Mouse (Mus musculus) megakaryocyte, adult 5-6 weeks (primary cell): ENCODE data around the gene Cd9. TPM values are rescaled to one million over a fixed set of nuclear protein-coding genes. Genes with fewer than 3 reads are reported as not detected.
A peak's percentile ranks its signal among the peaks of the same experiment; 100 is the strongest.

ENCODE experiments used
- ATAC-seq: 2 replicates; pipeline ENCODE4 v1.8.0; 2016; ENCODE audit warnings: mild to moderate bottlenecking, inconsistent platforms; ENCODE audit not compliant: poor library complexity, severe bottlenecking
- total RNA-seq, 2 experiments: library from RNA; stranded (forward) in 1 of 2; stranded (reverse) in 1 of 2; fragments of 153-499, 151-499 nt in 1 of 2; fragments of 221-1000, 200-1000 nt in 1 of 2; gene quantifications; 2 replicates each; pipeline versions ENCODE4 v1.2.3 to v1.2.4; 2015 to 2017

Cd9 gene
- total RNA-seq, 2 experiments from 2014 or later: 65.5 to 100 TPM

GRCm38 (mm10) chr6:125413326-125413725 lies 81.3 kb downstream of the Cd9 start:
- ATAC-seq: no peak

- no peak for ATAC-seq
These were observed 82.9 kb downstream of the Cd9 start for GRCm38 (mm10) chr6:125411661-125412060.

- peak; percentile 96 for ATAC-seq
These were observed 83.5 kb downstream of the Cd9 start for GRCm38 (mm10) chr6:125410995-125411547.

- ATAC-seq: 0 out of 2 replicates have a peak, but pooled peaks have one; percentile 3
These were observed 84.0 kb downstream of the Cd9 start for GRCm38 (mm10) chr6:125410551-125410950.

Other genes starting within 250 kb of the Cd9 start
- not detected in 2 replicates for gene Tuba3a, start 208.7 kb downstream of the Cd9 start, total RNA-seq (2015)
- not detected in 2 replicates for gene Tuba3a, start 208.7 kb downstream of the Cd9 start, total RNA-seq (2017)
- gene Ltbr, start 180.9 kb downstream of the Cd9 start, total RNA-seq (2015): 30.0 and 30.6 TPM in 2 replicates
- gene Ltbr, start 180.9 kb downstream of the Cd9 start, total RNA-seq (2017): 57.1 and 59.9 TPM in 2 replicates
- gene Scnn1a, start 174.1 kb downstream of the Cd9 start, total RNA-seq (2015): 9.0 and 9.5 TPM in 2 replicates
- 0.99 and 1.6 TPM in 2 replicates for gene Scnn1a, start 174.1 kb downstream of the Cd9 start, total RNA-seq (2017)
- gene Tnfrsf1a, start 145.4 kb downstream of the Cd9 start, total RNA-seq (2015): 96.4 and 101 TPM in 2 replicates
- 90.2 and 116 TPM in 2 replicates for gene Tnfrsf1a, start 145.4 kb downstream of the Cd9 start, total RNA-seq (2017)
- not detected in 2 replicates for gene Plekhg6, start 114.0 kb downstream of the Cd9 start, total RNA-seq (2015)
- gene Plekhg6, start 114.0 kb downstream of the Cd9 start, total RNA-seq (2017): not detected in 2 replicates
- 0.18 and 1.6 TPM in 2 replicates for gene Vwf, start 52.0 kb upstream of the Cd9 start, total RNA-seq (2015)
- gene Vwf, start 52.0 kb upstream of the Cd9 start, total RNA-seq (2017): 0.26 and 0.49 TPM in 2 replicates
- gene Ano2, start 195.6 kb upstream of the Cd9 start, total RNA-seq (2015): not detected in 2 replicates
- not detected in 2 replicates for gene Ano2, start 195.6 kb upstream of the Cd9 start, total RNA-seq (2017)